Mouse (Mus musculus): ENCODE measurements around the gene Fam50a.
"Not testable (repeated sequence)": the region's sequence is repeated elsewhere in the genome, so short reads cannot be mapped to it uniquely, and the experiment has no call there.

Gene Fam50a

GRCm38 (mm10) chrX:74330166-74330930 lies 17.5 kb downstream of the Fam50a start:
- DNase-seq (ENCODE audit: low read depth): no peak

- no peak for DNase-seq (ENCODE audit: low read depth)
Observed at GRCm38 (mm10) chrX:74352645-74353466, 40.0 kb downstream of the Fam50a start.

GRCm38 (mm10) chrX:74353467-74353770 lies 40.6 kb downstream of the Fam50a start, which contains the start of gene Lage3:
Lage3 (minus strand) TSS chrX:74353618.
- DNase-seq (ENCODE audit: low read depth): peak; percentile 22

- DNase-seq (ENCODE audit: low read depth): not testable (repeated sequence)
Observed at GRCm38 (mm10) chrX:74357069-74357468, 44.2 kb downstream of the Fam50a start.

- DNase-seq (ENCODE audit: low read depth): no peak
Observed at GRCm38 (mm10) chrX:74359171-74359570, 46.3 kb downstream of the Fam50a start.

- DNase-seq (ENCODE audit: low read depth): no peak
Observed at GRCm38 (mm10) chrX:74367512-74367911, 54.7 kb downstream of the Fam50a start.

GRCm38 (mm10) chrX:74368209-74368909 lies 55.5 kb downstream of the Fam50a start:
- no peak for DNase-seq (ENCODE audit: low read depth)
